ENCODE assay signal across 8 mouse cellular contexts in the genomic region with DNA sequence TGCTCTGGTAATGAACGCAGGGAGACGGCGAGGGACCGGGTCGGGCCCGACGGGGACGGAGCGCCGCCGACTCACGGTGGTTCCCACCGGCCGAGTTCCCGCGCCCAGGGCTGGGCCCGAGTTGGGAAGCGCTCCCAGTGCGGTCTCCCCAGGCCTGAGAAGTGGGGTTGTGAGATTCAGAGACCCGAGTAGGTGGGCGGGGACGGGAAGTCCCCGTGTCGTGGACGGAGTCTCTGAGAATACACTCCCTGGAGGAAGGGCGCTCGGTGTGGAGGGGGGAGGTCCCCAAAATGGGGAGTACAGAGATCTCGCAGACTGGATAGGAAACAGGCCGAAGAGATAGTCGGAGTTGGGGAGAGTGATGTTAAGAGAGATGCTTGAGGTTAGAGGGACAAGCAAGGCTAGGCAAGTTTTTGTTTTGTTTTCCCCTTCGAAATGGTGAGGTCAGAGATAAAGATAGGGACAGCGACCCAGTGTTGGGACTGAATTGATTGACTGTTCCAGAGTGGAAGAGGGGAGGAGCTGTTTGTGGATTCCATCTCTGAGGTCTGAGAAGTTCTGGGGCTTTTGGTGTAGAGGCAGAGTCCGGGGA. TPM values are rescaled to one million over a fixed set of nuclear protein-coding genes. Genes with fewer than 3 reads are reported as not detected.
DNase-seq lines count a peak whose midpoint lies in the region; ATAC-seq and TF ChIP-seq lines count a peak whose summit lies in the region.

No protein-coding gene starts in this region.

- peak; percentile 82 for ATAC-seq in hindbrain, embryonic 15.5 days (ENCODE audit: low FRiP score, low read depth)

- H3K4me3 ChIP-seq in C2C12 (ENCODE audit: insufficient read depth, poor library complexity, severe bottlenecking): peak overlapping the region; percentile 98
- H3K4me3 ChIP-seq in hindbrain, embryonic 15.5 days: peak overlapping the region; percentile 65
- H3K4me3 ChIP-seq in macrophage (ENCODE audit: inconsistent target): peak overlapping the region; percentile 89

- peak overlapping the region; percentile 80 for H3K9ac ChIP-seq in hindbrain, embryonic 15.5 days

- no peaks in the 10 kb centered on the region for H3K27me3 ChIP-seq in C2C12 (ENCODE audit: control insufficient read depth, insufficient read depth, insufficient read length)
- H3K27me3 ChIP-seq in hindbrain, embryonic 15.5 days: no peaks in the 10 kb centered on the region

- H3ac ChIP-seq in C2C12 (ENCODE audit: control insufficient read depth, insufficient read length, low read depth): peak overlapping the region; percentile 93

- peaks cover 43% of the 10 kb centered on the region for H3K79me3 ChIP-seq in C2C12 (ENCODE audit: low read depth)

- DNase-seq in 3T3-L1 (ENCODE audit: low read depth, low spot score): peak; percentile 55
- peak; percentile 69 for DNase-seq in embryo, embryonic 10.5 days (ENCODE audit: low spot score)
- DNase-seq in layer of hippocampus, postnatal 14 days (ENCODE audit: low spot score in 2 of 2): no peak
- DNase-seq in cerebellum, adult 11-12 months: no peak
- DNase-seq in gastrocnemius, adult 8-10 months (ENCODE audit: low spot score in 2 of 2): no peak

- H3K4me1 ChIP-seq in hindbrain, embryonic 15.5 days (replicated peaks): peaks cover 27% of the 10 kb centered on the region

- peaks cover 54% of the 10 kb centered on the region for H3K79me2 ChIP-seq in C2C12 (ENCODE audit: control insufficient read depth, insufficient read depth)
- H3K79me2 ChIP-seq in macrophage (ENCODE audit: inconsistent target): peaks cover 52% of the 10 kb centered on the region

- no peaks in the 10 kb centered on the region for H3K9me3 ChIP-seq in hindbrain, embryonic 15.5 days

- TF ChIP-seq CTCF in C2C12 (IDR thresholded peaks at IDR 0.05; ENCODE audit: control insufficient read depth, insufficient read depth, insufficient read length): no peak

- peaks cover 6% of the 10 kb centered on the region for H3K36me3 ChIP-seq in C2C12 (ENCODE audit: control insufficient read depth, insufficient read depth)
- H3K36me3 ChIP-seq in hindbrain, embryonic 15.5 days: no peaks in the 10 kb centered on the region
- no peaks in the 10 kb centered on the region for H3K36me3 ChIP-seq in macrophage (ENCODE audit: inconsistent target)

- under 1% methylated on average over 33 of the region's 33 CpGs for WGBS in hindbrain, embryonic 15.5 days
- WGBS in macrophage (ENCODE audit: missing documents): 3% methylated on average over 33 of the region's 33 CpGs

- H3K4me2 ChIP-seq in hindbrain, embryonic 15.5 days: peak overlapping the region; percentile 67

- H3K27ac ChIP-seq in hindbrain, embryonic 15.5 days (replicated peaks): peak overlapping the region; percentile 86
- peak overlapping the region; percentile 60 for H3K27ac ChIP-seq in macrophage

TF ChIP-seq in C2C12, 6 proteins besides CTCF, POLR2A, EP300 and RAD21:
- TF ChIP-seq MYOD1 (IDR thresholded peaks at IDR 0.05; ENCODE audit: control insufficient read depth, insufficient read length, low read depth) (no peak), FOSL1 (IDR thresholded peaks at IDR 0.05; ENCODE audit: insufficient read depth, low read length, poor library complexity, severe bottlenecking) (no peak), USF1 (IDR thresholded peaks at IDR 0.05; ENCODE audit: low read depth) (no peak), CEBPB (IDR thresholded peaks at IDR 0.05; ENCODE audit: low read depth) (no peak), MYOG (IDR thresholded peaks at IDR 0.05; ENCODE audit: control insufficient read depth, extremely low read depth, insufficient read length) (no peak), MAX (IDR thresholded peaks at IDR 0.05) (no peak)

RNA-seq across cellular contexts. Expression of a gene that starts 0.5 kb away (rescaled TPM):
- 111 TPM for polyA plus RNA-seq in C2C12 (2012; fragmentation: generic; extraction: Trizol)
- 129 and 136 TPM in 2 replicates for polyA plus RNA-seq in hindbrain, embryonic 15.5 days (2015; fragmentation: Nextera tagmentation; extraction: Ambion mirVana)
- 10 to 100 TPM; 12.7 to 69.4 (median 36.4) TPM for total RNA-seq in macrophage (2018; cell fraction: chromatin; rRNA removed)
- 100 to 1,000 TPM; 131 to 187 (median 157) TPM for total RNA-seq in macrophage (2018; cell fraction: cytosol; rRNA removed)
- total RNA-seq in macrophage (2018; cell fraction: nucleus; rRNA removed): 100 to 1,000 TPM in 16 of 26 experiments, 10 to 100 TPM in 10; 56.3 to 204 (median 130) TPM
- 126 to 153 TPM (median 142 TPM) in 3 replicates for polyA plus RNA-seq in macrophage (2018)
- total RNA-seq in layer of hippocampus, postnatal 14 days (2021): 10 to 100 TPM; 82.2 to 82.4 TPM
- 10 to 100 TPM; 37.2 to 45.4 (median 40.2) TPM for total RNA-seq in gastrocnemius, adult 8-10 months (2022)

RNA-seq across cellular contexts. Expression of a gene that starts 36.0 kb away (rescaled TPM):
- polyA plus RNA-seq in C2C12 (2012; fragmentation: generic; extraction: Trizol): 296 TPM
- polyA plus RNA-seq in hindbrain, embryonic 15.5 days (2015; fragmentation: Nextera tagmentation; extraction: Ambion mirVana): 368 and 369 TPM in 2 replicates
- total RNA-seq in macrophage (2018; cell fraction: chromatin; rRNA removed): 100 to 1,000 TPM in 14 of 26 experiments, 10 to 100 TPM in 12; 37.4 to 166 (median 104) TPM
- 100 to 1,000 TPM; 123 to 261 (median 180) TPM for total RNA-seq in macrophage (2018; cell fraction: cytosol; rRNA removed)
- total RNA-seq in macrophage (2018; cell fraction: nucleus; rRNA removed): 100 to 1,000 TPM in 9 of 26 experiments, 10 to 100 TPM in 17; 60.8 to 168 (median 90.4) TPM
- 164 to 239 TPM (median 232 TPM) in 3 replicates for polyA plus RNA-seq in macrophage (2018)
- 100 to 1,000 TPM; 564 to 569 TPM for total RNA-seq in layer of hippocampus, postnatal 14 days (2021)
- total RNA-seq in gastrocnemius, adult 8-10 months (2022): 1,000 to 10,000 TPM; 1,279 to 1,529 (median 1,458) TPM

Comparison
In these comparisons a context has a peak if more than half of its experiments do, and no peak if none do; other contexts are left out.
1. DNase-seq: peak in 3T3-L1 (single experiment) and embryo, embryonic 10.5 days (single experiment); none in layer of hippocampus, postnatal 14 days (0 of 2), cerebellum, adult 11-12 months (single experiment) and gastrocnemius, adult 8-10 months (0 of 2).
2. Peak in every context shown above with its lines, with median percentiles within 50 percentile points of each other: H3K4me3 ChIP-seq.